10 mouse cellular contexts compared by ENCODE assay signal in genomic region chr13:72815236-72815932, GRCm38 (mm10).
DNase-seq lines count a peak whose midpoint lies in the region; ATAC-seq and TF ChIP-seq lines count a peak whose summit lies in the region.
"Had no signal": no experiment of that assay in that cellular context is flagged by ENCODE, and none has a peak within 500 bp of the region (broad histone marks: within the 10 kb centered on the region; RNA-seq: fewer than 3 reads in every experiment).

No protein-coding gene starts in this region.

- 22% methylated on average over 4 of the region's 4 CpGs for WGBS in hindbrain, postnatal 0 days
- 5% methylated on average over 4 of the region's 4 CpGs for WGBS in neural tube, embryonic 12.5 days

- no peak for TF ChIP-seq CTCF in hindbrain, postnatal 0 days (IDR thresholded peaks at IDR 0.05; ENCODE audit: low read depth)

- 0 out of 2 replicates have a peak overlapping the region, but pooled peaks have one; percentile 41 for H3K4me2 ChIP-seq in hindbrain, postnatal 0 days (ENCODE audit: low read depth, low read length)
- peak overlapping the region; percentile 44; the same call in 1 of the 2 replicates for H3K4me2 ChIP-seq in neural tube, embryonic 12.5 days (replicated peaks)

- no peak overlapping the region for H3K4me3 ChIP-seq in hindbrain, postnatal 0 days (ENCODE audit: low read length)
- H3K4me3 ChIP-seq in neural tube, embryonic 12.5 days: no peak overlapping the region

- no peak overlapping the region for H3K27ac ChIP-seq in hindbrain, postnatal 0 days
- H3K27ac ChIP-seq in neural tube, embryonic 12.5 days: no peak overlapping the region

- 0 out of 2 replicates have a peak, but pooled peaks cover 13% of the 10 kb centered on the region for H3K27me3 ChIP-seq in hindbrain, postnatal 0 days (ENCODE audit: insufficient read depth, low read length)
- H3K27me3 ChIP-seq in neural tube, embryonic 12.5 days (replicated peaks): peaks cover 20% of the 10 kb centered on the region
- H3K27me3 ChIP-seq: CH12.LX had no signal

- no peak; the same call in 1 of the 2 replicates for ATAC-seq in hindbrain, postnatal 0 days
- peak; percentile 61 for ATAC-seq in neural tube, embryonic 12.5 days (ENCODE audit: low FRiP score, low read depth)
- ATAC-seq: activated CD4-positive, CD25-positive, alpha-beta regulatory T cell, adult 4 months had no signal

- no peak overlapping the region for H3K9ac ChIP-seq in hindbrain, postnatal 0 days (replicated peaks; ENCODE audit: low read length)
- H3K9ac ChIP-seq in neural tube, embryonic 12.5 days: no peak overlapping the region

- no peaks in the 10 kb centered on the region for H3K9me3 ChIP-seq in hindbrain, postnatal 0 days (ENCODE audit: low read length)
- no peaks in the 10 kb centered on the region for H3K9me3 ChIP-seq in neural tube, embryonic 12.5 days

- DNase-seq in kidney, adult 18-20 months: peak; percentile 11
- no peak for DNase-seq in kidney, postnatal 10 days
- peak; percentile 75 for DNase-seq in embryo, embryonic 11 days
- DNase-seq in hindbrain, postnatal 0 days (ENCODE audit: low spot score): no peak
- no peak for DNase-seq in cerebellum, adult 11 months
- no peak for DNase-seq in natural killer cell, adult 2 months (ENCODE audit: low spot score in 2 of 2)
- DNase-seq: lung, adult 18-20 months had no signal

- no peaks in the 10 kb centered on the region for H3K36me3 ChIP-seq in hindbrain, postnatal 0 days (ENCODE audit: insufficient read depth, low read length)
- no peaks in the 10 kb centered on the region for H3K36me3 ChIP-seq in neural tube, embryonic 12.5 days

- no peaks in the 10 kb centered on the region for H3K4me1 ChIP-seq in hindbrain, postnatal 0 days (ENCODE audit: insufficient read depth, low read length)
- H3K4me1 ChIP-seq in neural tube, embryonic 12.5 days: peaks cover 7% of the 10 kb centered on the region; the same call in 1 of the 2 replicates

Comparison
In these comparisons a context has a peak if more than half of its experiments do, and no peak if none do; other contexts are left out.
1. DNase-seq: peak in kidney, adult 18-20 months (single experiment) and embryo, embryonic 11 days (single experiment); none in kidney, postnatal 10 days (single experiment), hindbrain, postnatal 0 days (single experiment), cerebellum, adult 11 months (single experiment) and natural killer cell, adult 2 months (0 of 2).